Mouse (Mus musculus) cerebellum, adult 2 months (tissue): Measurements from ENCODE around the gene Kcnip3.

Source experiments
- CTCF ChIP-seq: fragments of 200-500 bp; IDR thresholded peaks from 2 replicates; pipeline ENCODE4 v1.5.1; 2011; ENCODE audit warnings: low read depth, mild to moderate bottlenecking, control low read depth, low read length, moderate library complexity, borderline replicate concordance; ENCODE audit not compliant: insufficient read depth
- POLR2A ChIP-seq: fragments of 200-500 bp; IDR thresholded peaks from 2 replicates; pipeline ENCODE4 v1.6.1; 2011; ENCODE audit warnings: low read length, control low read depth, borderline replicate concordance; ENCODE audit not compliant: insufficient read depth

- TF ChIP-seq CTCF (no peak), POLR2A (no peak)
Measured at GRCm38 (mm10) chr2:127471281-127471680, 50.6 kb downstream of the Kcnip3 start.
